Mouse (Mus musculus): ENCODE data around the gene Cox15. TPM values are rescaled to one million over a fixed set of nuclear protein-coding genes. Genes with fewer than 3 reads are reported as not detected.
A peak's percentile ranks its signal among the peaks of the same experiment; 100 is the strongest.

Cox15 gene
- polyA plus RNA-seq, 1 experiment from 2014 or later = 6.4 TPM

GRCm38 (mm10) chr19:43731157-43731556, 21.6 kb downstream of the Cox15 start:
- Histone ChIP-seq H3K4me2 (ENCODE audit: low read length) (no peak overlapping the region), H3K9ac (ENCODE audit: low read depth, low read length) (no peak overlapping the region), H3K27ac (no peak overlapping the region), H3K4me1 (replicated peaks; ENCODE audit: insufficient read depth, low read length) (no peaks in the 10 kb centered on the region), H3K4me3 (replicated peaks; ENCODE audit: low read depth, low read length) (no peak overlapping the region), H3K27me3 (ENCODE audit: insufficient read depth, low read length) (no peaks in the 10 kb centered on the region), H3K9me3 (replicated peaks; ENCODE audit: low read length) (no peaks in the 10 kb centered on the region), H3K36me3 (ENCODE audit: insufficient read depth, low read length) (peaks cover 32% of the 10 kb centered on the region)
- no peak for ATAC-seq (replicated peaks; ENCODE audit: low FRiP score, low read depth)
- DNase-seq (ENCODE audit: low spot score) = no peak
- TF ChIP-seq CTCF (IDR thresholded peaks at IDR 0.05; ENCODE audit: low read depth) = no peak
- 71% methylated on average over 7 of the region's 7 CpGs for WGBS

GRCm38 (mm10) chr19:43730037-43730428, 22.8 kb downstream of the Cox15 start:
- Histone ChIP-seq H3K4me2 (ENCODE audit: low read length) (peak overlapping the region; percentile 35), H3K4me3 (replicated peaks; ENCODE audit: low read depth, low read length) (peak overlapping the region; percentile 15; the same call in 1 of the 2 replicates), H3K9me3 (replicated peaks; ENCODE audit: low read length) (no peaks in the 10 kb centered on the region), H3K9ac (ENCODE audit: low read depth, low read length) (no peak overlapping the region), H3K36me3 (ENCODE audit: insufficient read depth, low read length) (peaks cover 34% of the 10 kb centered on the region; the same call in 1 of the 2 replicates), H3K27ac (peak overlapping the region; percentile 8; the same call in 1 of the 2 replicates), H3K27me3 (ENCODE audit: insufficient read depth, low read length) (no peaks in the 10 kb centered on the region), H3K4me1 (replicated peaks; ENCODE audit: insufficient read depth, low read length) (no peaks in the 10 kb centered on the region)
- DNase-seq (ENCODE audit: low spot score) (peak; percentile 62), ATAC-seq (replicated peaks; ENCODE audit: low FRiP score, low read depth) (no peak)
- WGBS = 38% methylated on average over 8 of the region's 8 CpGs
- no peak for TF ChIP-seq CTCF (IDR thresholded peaks at IDR 0.05; ENCODE audit: low read depth)

- peaks cover 31% of the 10 kb centered on the region; the same call in 1 of the 2 replicates for H3K36me3 ChIP-seq (ENCODE audit: insufficient read depth, low read length)
- peak overlapping the region; percentile 15 for H3K4me3 ChIP-seq (replicated peaks; ENCODE audit: low read depth, low read length)
- H3K4me1 ChIP-seq (replicated peaks; ENCODE audit: insufficient read depth, low read length) = no peaks in the 10 kb centered on the region
- H3K27ac ChIP-seq = peak overlapping the region; percentile 8; the same call in 1 of the 2 replicates
- peak; percentile 59 for DNase-seq (ENCODE audit: low spot score)
- no peaks in the 10 kb centered on the region for H3K27me3 ChIP-seq (ENCODE audit: insufficient read depth, low read length)
- H3K9me3 ChIP-seq (replicated peaks; ENCODE audit: low read length) = no peaks in the 10 kb centered on the region
- WGBS = 55% methylated on average over 22 of the region's 22 CpGs
- ATAC-seq (replicated peaks; ENCODE audit: low FRiP score, low read depth) = peak; percentile 43; the same call in 1 of the 2 replicates
- peak overlapping the region; percentile 35 for H3K4me2 ChIP-seq (ENCODE audit: low read length)
- no peak overlapping the region for H3K9ac ChIP-seq (ENCODE audit: low read depth, low read length)
- no peak for TF ChIP-seq CTCF (IDR thresholded peaks at IDR 0.05; ENCODE audit: low read depth)
Measured at GRCm38 (mm10) chr19:43729296-43730036, 23.3 kb downstream of the Cox15 start.

GRCm38 (mm10) chr19:43726510-43727146, 26.2 kb downstream of the Cox15 start:
- Histone ChIP-seq H3K4me1 (replicated peaks; ENCODE audit: insufficient read depth, low read length) (no peaks in the 10 kb centered on the region), H3K4me2 (ENCODE audit: low read length) (no peak overlapping the region), H3K36me3 (ENCODE audit: insufficient read depth, low read length) (peaks cover 30% of the 10 kb centered on the region; the same call in 1 of the 2 replicates), H3K27ac (no peak overlapping the region), H3K9me3 (replicated peaks; ENCODE audit: low read length) (no peaks in the 10 kb centered on the region), H3K4me3 (replicated peaks; ENCODE audit: low read depth, low read length) (no peak overlapping the region), H3K9ac (ENCODE audit: low read depth, low read length) (no peak overlapping the region), H3K27me3 (ENCODE audit: insufficient read depth, low read length) (no peaks in the 10 kb centered on the region)
- ATAC-seq (replicated peaks; ENCODE audit: low FRiP score, low read depth) (0 out of 2 replicates have a peak, but pooled peaks have one; percentile 48), DNase-seq (ENCODE audit: low spot score) (no peak)
- no peak for TF ChIP-seq CTCF (IDR thresholded peaks at IDR 0.05; ENCODE audit: low read depth)
- 88% methylated on average over 15 of the region's 15 CpGs for WGBS

GRCm38 (mm10) chr19:43724821-43725220, 28.0 kb downstream of the Cox15 start:
- H3K36me3 ChIP-seq (ENCODE audit: insufficient read depth, low read length) = peaks cover 43% of the 10 kb centered on the region
- H3K27ac ChIP-seq = no peak overlapping the region
- no peak for ATAC-seq (replicated peaks; ENCODE audit: low FRiP score, low read depth)
- TF ChIP-seq CTCF (IDR thresholded peaks at IDR 0.05; ENCODE audit: low read depth) = no peak
- no peak overlapping the region for H3K9ac ChIP-seq (ENCODE audit: low read depth, low read length)
- no peaks in the 10 kb centered on the region for H3K4me1 ChIP-seq (replicated peaks; ENCODE audit: insufficient read depth, low read length)
- DNase-seq (ENCODE audit: low spot score) = no peak
- H3K27me3 ChIP-seq (ENCODE audit: insufficient read depth, low read length) = no peaks in the 10 kb centered on the region
- no peaks in the 10 kb centered on the region for H3K9me3 ChIP-seq (replicated peaks; ENCODE audit: low read length)
- H3K4me3 ChIP-seq (replicated peaks; ENCODE audit: low read depth, low read length) = no peak overlapping the region
- no peak overlapping the region for H3K4me2 ChIP-seq (ENCODE audit: low read length)
- WGBS = 89% methylated on average over 7 of the region's 7 CpGs

- no peak overlapping the region for H3K27ac ChIP-seq
- H3K4me1 ChIP-seq (replicated peaks; ENCODE audit: insufficient read depth, low read length) = no peaks in the 10 kb centered on the region
- DNase-seq (ENCODE audit: low spot score) (no peak), ATAC-seq (replicated peaks; ENCODE audit: low FRiP score, low read depth) (no peak)
- no peaks in the 10 kb centered on the region for H3K9me3 ChIP-seq (replicated peaks; ENCODE audit: low read length)
- WGBS = 95% methylated on average over 20 of the region's 20 CpGs
- H3K36me3 ChIP-seq (ENCODE audit: insufficient read depth, low read length) = peaks cover 43% of the 10 kb centered on the region
- H3K4me3 ChIP-seq (replicated peaks; ENCODE audit: low read depth, low read length) = no peak overlapping the region
- no peaks in the 10 kb centered on the region for H3K27me3 ChIP-seq (ENCODE audit: insufficient read depth, low read length)
- TF ChIP-seq CTCF (IDR thresholded peaks at IDR 0.05; ENCODE audit: low read depth) = no peak
- H3K4me2 ChIP-seq (ENCODE audit: low read length) = no peak overlapping the region
- H3K9ac ChIP-seq (ENCODE audit: low read depth, low read length) = no peak overlapping the region
Measured at GRCm38 (mm10) chr19:43724194-43724593, 28.6 kb downstream of the Cox15 start.

All from kidney, postnatal 0 days (tissue).